Mouse (Mus musculus) CH12.LX (cell line): ENCODE results near the gene Pitpnm3.

Experiments used
- BHLHE40 ChIP-seq: IDR thresholded peaks from 2 replicates; pipeline ENCODE4 v1.6.1; 2011; ENCODE audit warnings: mild to moderate bottlenecking, low read depth, low read length, improper control_type of control experiment
- CTCF ChIP-seq, 2 experiments: IDR thresholded peaks in 1 of 2; conservative IDR thresholded peaks in 1 of 2; 2 replicates each; pipeline ENCODE4 v1.5.1; 2011 to 2012; ENCODE audit warnings: low read depth in 2 of 2, low read length in 2 of 2, improper control_type of control experiment in 1 of 2, inconsistent platforms in 1 of 2, mild to moderate bottlenecking in 1 of 2, moderate library complexity in 1 of 2
- EP300 ChIP-seq: IDR thresholded peaks from 2 replicates; pipeline ENCODE4 v1.6.1; 2011; ENCODE audit warnings: low read length, improper control_type of control experiment
- ETS1 ChIP-seq: conservative IDR thresholded peaks from 2 replicates; pipeline ENCODE4 v1.6.1; 2012; ENCODE audit warnings: low read depth, mild to moderate bottlenecking, inconsistent platforms, low read length, improper control_type of control experiment, moderate library complexity
- JUND ChIP-seq: conservative IDR thresholded peaks from 2 replicates; pipeline ENCODE4 v1.6.1; 2011; ENCODE audit warnings: low read depth, low read length, improper control_type of control experiment
- MAX ChIP-seq: IDR thresholded peaks from 2 replicates; pipeline ENCODE4 v1.6.1; 2011; ENCODE audit warnings: low read length, improper control_type of control experiment
- MXI1 ChIP-seq: IDR thresholded peaks from 2 replicates; pipeline ENCODE4 v1.6.1; 2011; ENCODE audit warnings: mild to moderate bottlenecking, low read depth, low read length, improper control_type of control experiment
- NRF1 ChIP-seq: IDR thresholded peaks from 2 replicates; pipeline ENCODE4 v1.6.1; 2014; ENCODE audit warnings: low read depth, mild to moderate bottlenecking, inconsistent platforms, low read length, improper control_type of control experiment, moderate library complexity
- POLR2A ChIP-seq: IDR thresholded peaks from 2 replicates; pipeline ENCODE4 v1.6.1; 2011; ENCODE audit warnings: low read depth, mild to moderate bottlenecking, improper control_type of control experiment, low read length
- SIN3A ChIP-seq: IDR thresholded peaks from 2 replicates; pipeline ENCODE4 v1.6.1; 2012; ENCODE audit warnings: low read length, improper control_type of control experiment, inconsistent platforms
- USF2 ChIP-seq: conservative IDR thresholded peaks from 2 replicates; pipeline ENCODE4 v1.6.1; 2011; ENCODE audit warnings: low read depth, low read length, improper control_type of control experiment
- ZMIZ1 ChIP-seq: IDR thresholded peaks from 2 replicates; pipeline ENCODE4 v1.6.1; 2012; ENCODE audit warnings: low read depth, mild to moderate bottlenecking, inconsistent platforms, low read length, improper control_type of control experiment

- no peak for TF ChIP-seq CTCF (conservative IDR thresholded peaks at IDR 0.05 in 1 of 2, IDR thresholded peaks at IDR 0.05 in 1 of 2; ENCODE audit: low read depth in 2 of 2, low read length in 2 of 2)
- TF ChIP-seq JUND, result no peak
- TF ChIP-seq ZMIZ1, result no peak
- no peak for TF ChIP-seq NRF1
- TF ChIP-seq SIN3A, result no peak
- TF ChIP-seq BHLHE40, result no peak
- TF ChIP-seq MXI1, result no peak
- TF ChIP-seq EP300, result no peak
- TF ChIP-seq POLR2A, result no peak
- no peak for TF ChIP-seq USF2
- no peak for TF ChIP-seq MAX
- TF ChIP-seq ETS1, result no peak
Measured at GRCm38 (mm10) chr11:72011955-72012354, 123.6 kb downstream of the Pitpnm3 start.
